Mouse (Mus musculus) ES-Bruce4 (cell line): ENCODE data around the gene Mfrp. TPM values are rescaled to one million over a fixed set of nuclear protein-coding genes. Genes with fewer than 3 reads are reported as not detected.

Source experiments
- H3K27ac ChIP-seq: 2 replicates; pipeline ENCODE4 v1.5.1; 2012; ENCODE audit warnings: low read length, inconsistent platforms; ENCODE audit not compliant: insufficient read depth
- H3K27me3 ChIP-seq: 2 replicates; pipeline ENCODE4 v1.6.1; 2012; ENCODE audit warnings: mild to moderate bottlenecking, low read length, inconsistent platforms; ENCODE audit not compliant: control insufficient read depth, poor library complexity, insufficient read depth, severe bottlenecking
- H3K36me3 ChIP-seq: 2 replicates; pipeline ENCODE4 v1.6.1; 2012; ENCODE audit warnings: inconsistent platforms, mild to moderate bottlenecking, low read length, moderate library complexity; ENCODE audit not compliant: control insufficient read depth, poor library complexity, insufficient read depth, severe bottlenecking
- H3K4me1 ChIP-seq: one replicate; pipeline ENCODE4 v1.8.1; 2011; ENCODE audit warnings: low read length; ENCODE audit not compliant: control insufficient read depth, insufficient read depth
- H3K4me3 ChIP-seq: 2 replicates; pipeline ENCODE4 v1.5.1; 2011; ENCODE audit warnings: low read depth, mild to moderate bottlenecking, low read length
- H3K9ac ChIP-seq: 2 replicates; pipeline ENCODE4 v1.6.1; 2012; ENCODE audit warnings: low read depth, mild to moderate bottlenecking, inconsistent platforms; ENCODE audit not compliant: poor library complexity, severe bottlenecking
- H3K9me3 ChIP-seq: replicated peaks from 2 replicates; pipeline ENCODE4 v1.6.1; 2012; ENCODE audit warnings: mild to moderate bottlenecking, low read length, inconsistent platforms; ENCODE audit not compliant: control insufficient read depth, poor library complexity, insufficient read depth, severe bottlenecking
- CTCF ChIP-seq: IDR thresholded peaks from one replicate; pipeline ENCODE4 v1.8.1; 2011; ENCODE audit warnings: low read depth, low read length
- EP300 ChIP-seq: IDR thresholded peaks from 2 replicates; pipeline ENCODE4 v1.6.1; 2011; ENCODE audit warnings: low read depth, low read length; ENCODE audit not compliant: insufficient read depth
- POLR2A ChIP-seq: IDR thresholded peaks from one replicate; pipeline ENCODE4 v1.8.1; 2011; ENCODE audit warnings: low read length; ENCODE audit not compliant: insufficient read depth
- polyA plus RNA-seq: library from polyadenylated mRNA; stranded (reverse); fragments of >200 nt; gene quantifications from 2 replicates; pipeline ENCODE4 v1.2.4, GENCODE M21; 2011; ENCODE audit warnings: low read depth; ENCODE audit not compliant: missing spikeins, insufficient read depth, insufficient read length

The Mfrp gene
- polyA plus RNA-seq, 1 experiment: not detected

DNA sequence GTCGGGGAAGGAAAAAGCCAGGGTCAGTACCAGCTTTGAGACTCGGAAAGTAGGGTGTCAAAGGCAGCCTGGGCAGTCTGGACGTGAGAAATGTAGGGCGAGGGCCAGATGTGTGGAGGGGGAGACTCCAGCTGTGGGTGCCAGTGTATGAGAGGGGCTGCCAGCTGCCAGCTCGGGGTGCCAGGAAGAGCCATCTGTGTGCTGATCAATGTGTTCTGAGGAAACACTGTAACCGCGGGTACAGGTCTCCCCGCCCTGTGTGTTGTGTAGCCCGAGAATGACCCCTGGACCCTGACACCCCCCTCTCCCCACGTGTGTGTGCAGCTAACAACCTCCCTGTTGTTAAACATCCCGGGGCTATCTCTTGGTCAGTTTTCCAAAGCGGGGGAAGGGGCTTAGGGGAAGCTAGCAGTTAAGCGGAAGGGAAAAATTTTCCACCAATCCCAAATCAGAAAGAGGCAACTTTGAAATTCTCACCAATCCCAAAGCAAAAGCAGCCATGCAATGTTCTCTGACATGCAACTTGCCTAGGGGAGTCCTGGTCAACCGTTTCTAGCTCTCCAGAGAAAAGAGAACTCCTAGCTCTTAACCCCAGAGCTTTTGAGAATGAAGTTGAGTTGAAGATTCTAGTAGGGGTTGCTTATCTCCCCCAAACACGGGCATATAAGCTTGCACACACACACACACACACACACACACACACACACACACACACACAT lies 34.1 kb upstream of the Mfrp start:
- TF ChIP-seq CTCF (no peak), POLR2A (no peak), EP300 (no peak)
- Histone ChIP-seq H3K27me3 (no peaks in the 10 kb centered on the region), H3K4me1 (peaks cover 2% of the 10 kb centered on the region), H3K4me3 (peak overlapping the region; percentile 80), H3K36me3 (no peaks in the 10 kb centered on the region), H3K9ac (peak overlapping the region; percentile 75), H3K9me3 (no peaks in the 10 kb centered on the region), H3K27ac (no peak overlapping the region)

DNA sequence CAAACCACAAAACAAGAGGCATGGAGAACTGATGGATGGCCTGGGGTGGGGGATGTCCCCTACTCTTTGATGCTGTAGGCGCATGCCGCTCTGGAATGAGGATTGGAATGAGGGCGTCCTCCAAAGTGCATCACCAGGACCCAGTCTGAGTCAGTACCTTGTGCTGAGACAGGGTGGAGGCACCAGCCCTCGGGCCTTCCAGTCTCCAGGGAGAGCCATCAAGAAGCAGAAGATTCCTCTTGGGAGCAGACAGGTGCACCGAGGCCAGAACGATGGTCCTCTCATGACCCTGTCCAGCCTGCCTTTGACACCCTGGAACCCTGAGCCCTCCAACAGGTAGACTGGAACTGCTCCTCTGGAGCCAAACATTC lies 33.6 kb upstream of the Mfrp start:
- TF ChIP-seq CTCF (no peak), POLR2A (no peak), EP300 (no peak)
- Histone ChIP-seq H3K27ac (no peak overlapping the region), H3K4me1 (peaks cover 2% of the 10 kb centered on the region), H3K9me3 (no peaks in the 10 kb centered on the region), H3K4me3 (no peak overlapping the region), H3K9ac (no peak overlapping the region), H3K36me3 (no peaks in the 10 kb centered on the region), H3K27me3 (no peaks in the 10 kb centered on the region)

DNA sequence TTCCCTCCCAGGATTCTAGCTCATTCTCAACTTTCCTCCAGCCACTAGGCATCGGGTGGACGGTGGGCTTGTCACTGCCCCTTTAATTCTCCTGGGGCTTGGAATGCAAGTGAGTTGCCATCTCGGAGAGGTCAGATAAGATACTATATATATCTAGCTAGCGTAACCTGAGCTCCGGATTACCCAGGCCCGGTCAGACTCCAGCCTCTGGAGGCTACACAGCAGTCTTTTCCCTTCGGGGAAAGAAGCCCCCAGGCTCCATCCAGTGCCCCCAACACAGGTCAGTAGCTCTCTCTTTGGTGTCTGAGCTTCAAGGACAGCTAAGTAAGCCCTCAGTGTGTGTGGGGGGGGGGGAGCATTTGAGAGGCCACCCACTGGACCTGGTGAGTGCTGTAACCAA lies 32.3 kb upstream of the Mfrp start:
- no peaks in the 10 kb centered on the region for H3K27me3 ChIP-seq
- no peak overlapping the region for H3K9ac ChIP-seq
- peaks cover 2% of the 10 kb centered on the region for H3K4me1 ChIP-seq
- H3K36me3 ChIP-seq: no peaks in the 10 kb centered on the region
- H3K9me3 ChIP-seq: no peaks in the 10 kb centered on the region
- TF ChIP-seq CTCF: no peak
- no peak overlapping the region for H3K27ac ChIP-seq
- no peak overlapping the region for H3K4me3 ChIP-seq

- Histone ChIP-seq H3K36me3 (no peaks in the 10 kb centered on the region), H3K4me1 (peaks cover 2% of the 10 kb centered on the region), H3K9me3 (no peaks in the 10 kb centered on the region), H3K9ac (no peak overlapping the region), H3K4me3 (no peak overlapping the region), H3K27ac (no peak overlapping the region), H3K27me3 (no peaks in the 10 kb centered on the region)
- TF ChIP-seq POLR2A (no peak), CTCF (no peak), EP300 (no peak)
Observed at GRCm38 (mm10) chr9:44070113-44070843, 31.3 kb upstream of the Mfrp start.

DNA sequence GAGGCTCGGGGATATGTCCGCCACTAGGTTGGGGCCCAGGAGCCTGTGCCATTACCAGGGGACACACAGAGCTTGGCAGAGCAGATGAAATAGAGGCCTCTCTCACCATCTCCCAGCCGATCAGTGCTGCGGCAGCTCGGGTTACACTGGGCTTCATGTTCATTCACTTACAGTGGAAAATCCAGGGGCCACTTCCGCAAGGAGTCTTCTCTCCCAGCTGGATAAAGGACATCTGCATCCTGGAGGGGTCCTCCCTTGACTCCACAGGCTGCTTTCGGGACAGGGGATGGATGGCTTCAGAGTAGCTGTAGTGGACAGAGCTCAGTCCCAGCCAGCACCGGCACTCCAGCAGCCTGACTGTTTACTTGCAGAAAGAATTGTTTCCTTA lies 30.7 kb upstream of the Mfrp start:
- no peak overlapping the region for H3K9ac ChIP-seq
- H3K9me3 ChIP-seq: no peaks in the 10 kb centered on the region
- peaks cover 2% of the 10 kb centered on the region for H3K4me1 ChIP-seq
- no peak overlapping the region for H3K27ac ChIP-seq
- no peaks in the 10 kb centered on the region for H3K36me3 ChIP-seq
- no peak overlapping the region for H3K4me3 ChIP-seq
- TF ChIP-seq EP300 (no peak), POLR2A (no peak), CTCF (no peak)
- no peaks in the 10 kb centered on the region for H3K27me3 ChIP-seq

DNA sequence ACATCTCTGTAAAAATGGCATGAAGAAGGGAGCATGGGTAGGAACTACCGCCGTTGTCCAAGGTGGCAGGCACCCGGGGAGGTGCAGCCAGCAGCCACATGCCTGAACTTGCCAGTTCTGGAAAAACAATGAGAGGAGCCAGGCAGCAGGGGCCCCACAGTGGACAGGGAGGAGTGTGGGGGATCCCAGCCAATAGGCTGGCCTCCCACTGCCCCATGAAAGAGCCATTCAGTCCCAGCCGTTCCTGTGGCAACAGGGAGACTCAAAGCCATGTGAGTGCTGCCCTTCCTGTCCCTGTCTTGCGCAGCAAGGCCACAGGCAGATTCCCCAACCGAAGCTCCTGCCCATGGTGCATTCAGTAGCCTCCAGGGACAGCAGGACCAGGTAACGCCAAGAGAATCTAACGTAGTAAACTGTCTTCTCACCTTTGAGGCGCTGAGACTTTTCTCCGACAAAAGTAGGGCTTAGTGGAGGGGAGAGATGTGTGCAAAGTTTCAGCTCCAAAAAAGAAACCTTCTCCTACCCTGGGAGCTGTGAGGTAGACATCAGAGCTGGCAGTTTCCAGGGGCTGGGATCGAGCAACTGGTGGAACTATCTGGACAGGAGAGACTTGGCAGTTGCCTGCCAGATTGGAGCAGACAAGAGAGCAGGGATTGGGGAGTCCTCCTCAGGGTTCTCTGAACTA lies 29.5 kb upstream of the Mfrp start:
- Histone ChIP-seq H3K27ac (no peak overlapping the region), H3K4me3 (no peak overlapping the region), H3K9ac (no peak overlapping the region), H3K4me1 (peaks cover 2% of the 10 kb centered on the region), H3K27me3 (no peaks in the 10 kb centered on the region), H3K9me3 (no peaks in the 10 kb centered on the region), H3K36me3 (no peaks in the 10 kb centered on the region)
- 0 out of 2 replicates have a peak, but pooled peaks have one; percentile 2 for TF ChIP-seq EP300
- TF ChIP-seq CTCF: no peak
- TF ChIP-seq POLR2A: no peak
